Mouse (Mus musculus) MEL (cell line): ENCODE measurements at regions not wholly inside any gene's neighbourhood (a gene's known extent, or its start where the extent isn't known, plus 50 kb on each side); places are given as distances from the start of the nearest gene placed in this dataset.
A peak's percentile ranks its signal among the peaks of the same experiment; 100 is the strongest.
"Not testable (repeated sequence)": the region's sequence is repeated elsewhere in the genome, so short reads cannot be mapped to it uniquely, and the experiment has no call there.

ENCODE experiments used
- DNase-seq: peaks from one replicate; pipeline ENCODE4 v3.0.0; 2011; ENCODE audit warnings: low read depth, low spot score
- H3K27ac ChIP-seq: 2 replicates; pipeline ENCODE4 v1.5.1; 2012; ENCODE audit warnings: low read depth, mild to moderate bottlenecking, control low read depth, low read length, moderate library complexity; ENCODE audit not compliant: control insufficient read depth
- H3K27me3 ChIP-seq, 2 experiments: fragments of 150-350 bp in 1 of 2; sonication (generic) in 1 of 2; 2 replicates each; pipeline ENCODE4 v1.6.1; 2012; ENCODE audit warnings: low read length in 2 of 2, mild to moderate bottlenecking in 2 of 2, improper control_type of control experiment in 1 of 2, moderate library complexity in 1 of 2; ENCODE audit not compliant: insufficient read depth in 2 of 2, control insufficient read depth in 1 of 2
- H3K36me3 ChIP-seq, 2 experiments: 2 replicates each; pipeline ENCODE4 v1.6.1; 2012 to 2014; ENCODE audit warnings: low read length in 2 of 2, improper control_type of control experiment in 1 of 2, inconsistent platforms in 1 of 2, mild to moderate bottlenecking in 1 of 2; ENCODE audit not compliant: insufficient read depth in 2 of 2, control insufficient read depth in 1 of 2
- H3K4me1 ChIP-seq, 2 experiments: fragments of 150-350 bp in 1 of 2; sonication (generic) in 1 of 2; 2 replicates each; pipeline ENCODE4 v1.6.1; 2012; ENCODE audit warnings: low read length in 2 of 2, improper control_type of control experiment in 1 of 2, mild to moderate bottlenecking in 1 of 2; ENCODE audit not compliant: insufficient read depth in 2 of 2, control insufficient read depth in 1 of 2
- H3K4me3 ChIP-seq, 2 experiments: fragments of 150-350 bp in 1 of 2; sonication (generic) in 1 of 2; 2 replicates each; pipeline ENCODE4 v1.5.1; 2012; ENCODE audit warnings: low read depth in 2 of 2, low read length in 2 of 2, mild to moderate bottlenecking in 2 of 2, moderate library complexity in 2 of 2, control low read depth in 1 of 2, improper control_type of control experiment in 1 of 2; ENCODE audit not compliant: control insufficient read depth in 1 of 2, insufficient read depth in 1 of 2
- H3K79me2 ChIP-seq: 2 replicates; pipeline ENCODE4 v1.6.1; 2012; ENCODE audit warnings: mild to moderate bottlenecking, low read length, moderate library complexity; ENCODE audit not compliant: control insufficient read depth, poor library complexity, insufficient read depth
- H3K9ac ChIP-seq: 2 replicates; pipeline ENCODE4 v1.6.1; 2012; ENCODE audit warnings: low read depth, mild to moderate bottlenecking, control low read depth, low read length, moderate library complexity; ENCODE audit not compliant: control insufficient read depth, poor library complexity, severe bottlenecking
- H3K9me3 ChIP-seq: fragments of 150-350 bp; sonication (generic); replicated peaks from 2 replicates; pipeline ENCODE4 v1.6.1; 2012; ENCODE audit warnings: mild to moderate bottlenecking, low read length, improper control_type of control experiment, moderate library complexity; ENCODE audit not compliant: insufficient read depth
- BHLHE40 ChIP-seq: IDR thresholded peaks from 2 replicates; pipeline ENCODE4 v1.6.1; 2012; ENCODE audit warnings: low read depth, mild to moderate bottlenecking, inconsistent platforms, low read length, improper control_type of control experiment, borderline replicate concordance
- CHD2 ChIP-seq: IDR thresholded peaks from 2 replicates; pipeline ENCODE4 v1.6.1; 2011; ENCODE audit warnings: low read length, improper control_type of control experiment
- E2F4 ChIP-seq: IDR thresholded peaks from 2 replicates; pipeline ENCODE4 v1.6.1; 2011; ENCODE audit warnings: low read depth, low read length, improper control_type of control experiment, borderline replicate concordance
- EP300 ChIP-seq, 2 experiments: IDR thresholded peaks; 2 replicates each; pipeline ENCODE4 v1.6.1; 2011; ENCODE audit warnings: improper control_type of control experiment in 2 of 2, low read length in 2 of 2, low read depth in 1 of 2, mild to moderate bottlenecking in 1 of 2
- ETS1 ChIP-seq: IDR thresholded peaks from 2 replicates; pipeline ENCODE4 v1.6.1; 2012; ENCODE audit warnings: low read depth, mild to moderate bottlenecking, inconsistent platforms, low read length, improper control_type of control experiment, moderate library complexity
- GATA1 ChIP-seq: IDR thresholded peaks from 2 replicates; pipeline ENCODE4 v1.6.1; 2011; ENCODE audit warnings: low read depth, low read length, improper control_type of control experiment
- HCFC1 ChIP-seq: IDR thresholded peaks from 2 replicates; pipeline ENCODE4 v1.6.1; 2012; ENCODE audit warnings: low read depth, mild to moderate bottlenecking, inconsistent platforms, low read length, improper control_type of control experiment, moderate library complexity
- MAFK ChIP-seq: IDR thresholded peaks from 2 replicates; pipeline ENCODE4 v1.6.1; 2011; ENCODE audit warnings: low read depth, mild to moderate bottlenecking, low read length, improper control_type of control experiment, borderline replicate concordance
- MEF2A ChIP-seq: IDR thresholded peaks from 2 replicates; pipeline ENCODE4 v1.6.1; 2014; ENCODE audit warnings: low read depth, mild to moderate bottlenecking, inconsistent platforms, low read length, improper control_type of control experiment; ENCODE audit not compliant: poor library complexity, insufficient replicate concordance, severe bottlenecking; ENCODE audit errors: extremely low read depth
- MXI1 ChIP-seq: IDR thresholded peaks from 2 replicates; pipeline ENCODE4 v1.6.1; 2011; ENCODE audit warnings: mild to moderate bottlenecking, low read depth, low read length, improper control_type of control experiment
- MYC ChIP-seq: IDR thresholded peaks from 2 replicates; pipeline ENCODE4 v1.6.1; 2011; ENCODE audit warnings: low read depth, mild to moderate bottlenecking, low read length, improper control_type of control experiment, moderate library complexity
- RCOR1 ChIP-seq: IDR thresholded peaks from 2 replicates; pipeline ENCODE4 v1.6.1; 2012; ENCODE audit warnings: low read depth, mild to moderate bottlenecking, inconsistent platforms, low read length, improper control_type of control experiment
- SIN3A ChIP-seq: IDR thresholded peaks from 2 replicates; pipeline ENCODE4 v1.6.1; 2012; ENCODE audit warnings: low read length, improper control_type of control experiment, inconsistent platforms
- TAL1 ChIP-seq: IDR thresholded peaks from 2 replicates; pipeline ENCODE4 v1.6.1; 2012; ENCODE audit warnings: mild to moderate bottlenecking, inconsistent platforms, low read length, moderate library complexity, mixed read lengths
- TCF12 ChIP-seq: IDR thresholded peaks from 2 replicates; pipeline ENCODE4 v1.6.1; 2014; ENCODE audit warnings: low read depth, mild to moderate bottlenecking, inconsistent platforms, low read length, improper control_type of control experiment, moderate library complexity
- ZNF384 ChIP-seq: IDR thresholded peaks from 2 replicates; pipeline ENCODE4 v1.6.1; 2012; ENCODE audit warnings: low read depth, mild to moderate bottlenecking, inconsistent platforms, low read length, improper control_type of control experiment

DNA sequence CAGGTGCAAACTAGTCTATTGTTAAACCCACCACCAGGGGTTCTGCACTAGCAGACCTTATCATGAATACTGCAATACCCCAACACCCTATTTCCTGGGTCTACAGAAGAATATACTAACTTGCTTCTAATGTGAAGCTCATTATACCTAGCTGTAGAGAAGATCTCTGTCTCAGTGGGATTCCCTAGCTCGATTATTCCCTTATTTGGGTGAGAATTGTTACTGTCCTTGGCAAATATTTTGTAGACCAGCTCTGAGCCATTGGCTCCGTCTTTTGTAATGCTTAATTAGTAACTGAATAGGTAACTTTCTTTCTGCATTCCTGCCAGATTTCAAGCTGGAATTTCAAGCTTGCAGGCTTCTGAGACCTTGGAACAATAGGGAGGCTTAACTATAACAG, 590.8 kb upstream of the Adcyap1 start:
- DNase-seq, H3K4me3 ChIP-seq: not testable (repeated sequence)

DNA sequence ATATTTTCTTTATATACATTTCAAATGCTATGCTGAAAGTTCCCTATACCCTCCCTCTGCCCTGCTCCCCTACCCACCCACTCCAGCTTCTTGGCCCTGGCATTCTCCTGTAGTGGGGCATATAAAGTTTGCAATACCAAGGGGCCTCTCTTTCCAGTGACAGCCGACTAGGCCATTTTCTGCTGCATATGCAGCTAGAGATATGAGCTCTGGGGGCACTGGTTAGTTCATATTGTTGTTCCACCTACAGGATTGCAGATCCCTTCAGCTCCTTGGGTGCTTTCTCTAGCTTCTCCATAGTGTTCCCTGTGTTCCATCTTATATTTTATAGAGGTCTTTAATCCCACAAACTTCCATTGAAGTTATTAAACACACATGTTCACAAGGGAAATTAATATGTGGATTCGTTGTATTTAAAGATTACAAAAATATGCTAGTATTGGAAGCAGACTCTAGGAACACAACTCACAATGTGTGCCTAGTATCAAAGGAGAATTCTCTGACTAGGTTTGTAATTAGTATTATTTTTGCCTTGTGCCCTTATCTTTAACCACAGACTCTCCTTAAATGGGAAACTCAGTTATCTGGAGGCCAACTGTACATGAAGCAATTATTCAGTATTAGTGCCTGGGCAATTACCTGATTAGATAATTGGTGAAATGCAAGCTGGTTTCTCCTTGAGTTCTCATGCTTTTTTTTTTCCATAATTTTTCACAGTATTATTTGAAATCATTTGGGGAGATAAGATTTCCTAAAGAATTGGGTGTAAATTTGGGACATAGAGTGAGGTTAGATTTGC, 569.8 kb upstream of the Adcyap1 start:
- Histone ChIP-seq H3K4me1 (peaks cover 3 to 16% of the 10 kb centered on the region in 2 experiments; a peak in 3 of 4 replicates), H3K27me3 (no peaks in the 10 kb centered on the region)
- peak; percentile 65 for DNase-seq
- TF ChIP-seq TAL1 (peak; percentile 54), SIN3A (0 out of 2 replicates have a peak, but pooled peaks have one; percentile 43), MEF2A (peak; percentile 52; the same call in 1 of the 2 replicates), HCFC1 (no peak), MXI1 (no peak), ETS1 (peak; percentile 85), CHD2 (peak; percentile 23; the same call in 1 of the 2 replicates), EP300 (IDR thresholded peaks at IDR 0.05; ENCODE audit: low read depth in 1 of 2, low read length in 2 of 2) (peak; percentile 96 to 97), BHLHE40 (0 out of 2 replicates have a peak, but pooled peaks have one; percentile 29), TCF12 (peak; percentile 97), RCOR1 (peak; percentile 89), GATA1 (peak; percentile 97), E2F4 (no peak), MAFK (peak; percentile 51; the same call in 1 of the 2 replicates), MYC (0 out of 2 replicates have a peak, but pooled peaks have one; percentile 17), ZNF384 (peak; percentile 86)
- TF ChIP-seq, all 39 proteins: peak for 13
- H3K79me2 ChIP-seq = no peaks in the 10 kb centered on the region
- H3K27ac ChIP-seq = peak overlapping the region; percentile 28; the same call in 1 of the 2 replicates
- H3K36me3 ChIP-seq = peaks cover 0 to 12% of the 10 kb centered on the region in 2 experiments; a peak in 2 of 4 replicates
- H3K9ac ChIP-seq = no peak overlapping the region
- no peaks in the 10 kb centered on the region for H3K9me3 ChIP-seq
- no peak overlapping the region for H3K4me3 ChIP-seq

More for the DNA sequence above, 590.8 kb upstream of the Adcyap1 start:
- not testable (repeated sequence) for H3K27ac ChIP-seq, H3K4me1 ChIP-seq, H3K79me2 ChIP-seq, H3K9ac ChIP-seq, H3K36me3 ChIP-seq, H3K27me3 ChIP-seq, H3K9me3 ChIP-seq
